Mouse (Mus musculus) heart, embryonic 15.5 days (tissue): ENCODE measurements around the gene Tstd2. TPM values are rescaled to one million over a fixed set of nuclear protein-coding genes. Genes with fewer than 3 reads are reported as not detected.

Experiments
- ATAC-seq: fragments of 200-750 bp; cut with Nextera tagmentation; replicated peaks from 2 replicates; pipeline ENCODE4 v1.8.0; 2017; ENCODE audit warnings: low read depth, moderate TSS enrichment; ENCODE audit not compliant: insufficient number of reproducible peaks, insufficient read depth, low FRiP score
- H3K27ac ChIP-seq: fragments of 300-500 bp; sonication (generic); 2 replicates; pipeline ENCODE4 v1.5.1; 2015; ENCODE audit warnings: mild to moderate bottlenecking, inconsistent platforms
- H3K27me3 ChIP-seq: fragments of 300-500 bp; sonication (generic); 2 replicates; pipeline ENCODE4 v1.6.1; 2015; ENCODE audit warnings: inconsistent platforms
- H3K36me3 ChIP-seq: fragments of 300-500 bp; sonication (generic); 2 replicates; pipeline ENCODE4 v1.6.1; 2015; ENCODE audit warnings: mild to moderate bottlenecking, inconsistent platforms
- H3K4me1 ChIP-seq: fragments of 300-500 bp; sonication (generic); replicated peaks from 2 replicates; pipeline ENCODE4 v1.6.1; 2015; ENCODE audit warnings: inconsistent platforms
- H3K4me2 ChIP-seq: fragments of 300-500 bp; sonication (generic); 2 replicates; pipeline ENCODE4 v1.6.1; 2015; ENCODE audit warnings: inconsistent platforms, mild to moderate bottlenecking, moderate library complexity
- H3K4me3 ChIP-seq: fragments of 300-500 bp; sonication (generic); 2 replicates; pipeline ENCODE4 v1.5.1; 2015; ENCODE audit warnings: mild to moderate bottlenecking, inconsistent platforms
- H3K9ac ChIP-seq: fragments of 300-500 bp; sonication (generic); 2 replicates; pipeline ENCODE4 v1.6.1; 2015; ENCODE audit warnings: mild to moderate bottlenecking, inconsistent platforms
- H3K9me3 ChIP-seq: fragments of 300-500 bp; sonication (generic); replicated peaks from 2 replicates; pipeline ENCODE4 v1.6.1; 2016; ENCODE audit warnings: inconsistent platforms
- WGBS: fragments of 180-500 bp; shearing (Covaris S2); methylation state at CpG from one replicate; pipeline ENCODE4 v1.1.7; 2015; ENCODE audit warnings: mixed read lengths; 5-methylcytosine and 5-hydroxymethylcytosine counted together
- polyA plus RNA-seq: library from polyadenylated mRNA; unstranded; fragments of >200 nt; fragmentation: Nextera tagmentation; extraction: Ambion mirVana; gene quantifications from 2 replicates; pipeline ENCODE4 v1.2.1, GENCODE M21; 2015

The Tstd2 gene
- polyA plus RNA-seq, 1 experiment from 2014 or later = 24.2 TPM

GRCm38 (mm10) chr4:46076892-46077291, 61.6 kb downstream of the Tstd2 start:
- 51% methylated on average over 2 of the region's 2 CpGs for WGBS
- Histone ChIP-seq H3K9me3 (no peaks in the 10 kb centered on the region), H3K4me3 (no peak overlapping the region), H3K27ac (0 out of 2 replicates have a peak overlapping the region, but pooled peaks have one; percentile 1), H3K4me2 (no peak overlapping the region), H3K36me3 (peaks cover 14% of the 10 kb centered on the region; the same call in 1 of the 2 replicates), H3K4me1 (peaks cover 48% of the 10 kb centered on the region), H3K9ac (no peak overlapping the region), H3K27me3 (no peaks in the 10 kb centered on the region)
- ATAC-seq = no peak

DNA sequence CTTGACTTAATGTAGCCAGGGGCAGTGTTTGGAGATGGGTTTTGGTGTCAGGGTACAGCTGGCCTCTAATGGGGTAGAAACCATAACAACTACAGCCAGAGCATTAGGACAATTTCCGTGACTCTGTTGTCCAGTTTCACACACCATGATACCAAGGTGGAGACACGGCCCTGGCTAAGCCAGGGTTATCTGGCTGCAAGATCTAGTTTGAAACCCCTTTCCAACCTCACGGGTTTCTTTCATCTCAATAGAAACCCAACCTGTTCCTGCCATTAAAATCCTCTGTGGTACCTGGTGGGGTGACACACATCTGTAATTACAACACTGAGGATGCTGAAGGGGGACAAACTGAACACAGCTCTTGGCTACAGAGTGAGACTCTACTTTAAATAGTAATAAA, 62.8 kb downstream of the Tstd2 start:
- WGBS = 80% methylated on average over 3 of the region's 3 CpGs
- Histone ChIP-seq H3K9ac (no peak overlapping the region), H3K9me3 (no peaks in the 10 kb centered on the region), H3K4me2 (no peak overlapping the region), H3K36me3 (peaks cover 14% of the 10 kb centered on the region; the same call in 1 of the 2 replicates), H3K27me3 (no peaks in the 10 kb centered on the region), H3K4me3 (no peak overlapping the region), H3K27ac (peak overlapping the region; percentile 1; the same call in 1 of the 2 replicates), H3K4me1 (peaks cover 48% of the 10 kb centered on the region)
- ATAC-seq = no peak

DNA sequence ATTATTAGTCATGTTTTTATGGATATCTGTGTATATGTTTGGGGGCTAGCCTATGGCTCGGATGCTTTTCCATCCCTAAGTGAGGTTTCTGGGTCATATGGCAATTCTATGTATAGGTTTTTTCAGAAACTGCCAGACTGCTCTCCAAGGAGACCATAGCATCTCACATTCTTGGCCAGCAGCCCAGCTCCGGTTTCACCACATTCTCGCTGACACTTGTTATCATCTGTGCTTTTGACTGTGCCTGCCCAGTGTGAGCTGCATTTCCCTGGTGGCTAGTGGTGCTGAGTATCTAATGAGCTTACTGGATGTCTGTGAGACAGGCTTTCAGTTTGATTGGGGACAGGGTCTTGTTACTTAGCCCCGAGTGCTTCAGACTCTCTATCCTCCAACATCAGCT, 64.8 kb downstream of the Tstd2 start:
- peaks cover 2% of the 10 kb centered on the region; the same call in 1 of the 2 replicates for H3K36me3 ChIP-seq

DNA sequence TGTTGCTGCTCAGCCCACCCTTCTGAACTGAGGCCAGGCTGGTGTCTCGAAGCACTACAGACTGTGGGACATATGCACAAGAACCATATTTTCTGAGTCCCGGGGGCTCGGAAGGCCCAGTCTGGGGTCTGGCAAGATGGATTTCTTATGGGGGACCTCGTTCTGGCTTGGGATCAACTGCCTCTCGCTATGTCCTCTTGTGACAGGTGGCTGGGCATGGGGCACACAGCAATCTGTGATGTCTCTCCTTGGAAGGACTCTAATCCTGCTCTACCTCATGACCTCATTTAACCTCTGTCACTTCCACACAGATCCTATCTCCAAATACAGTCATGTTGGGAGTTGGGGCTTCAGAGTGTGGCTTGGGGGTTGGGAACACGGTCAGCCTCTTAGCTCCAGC, 65.9 kb downstream of the Tstd2 start:
- Histone ChIP-seq H3K4me3 (no peak overlapping the region), H3K27me3 (no peaks in the 10 kb centered on the region), H3K9ac (no peak overlapping the region), H3K27ac (peak overlapping the region; percentile 81), H3K4me1 (peaks cover 59% of the 10 kb centered on the region), H3K9me3 (no peaks in the 10 kb centered on the region), H3K4me2 (no peak overlapping the region), H3K36me3 (peaks cover 6% of the 10 kb centered on the region; the same call in 1 of the 2 replicates)
- no peak for ATAC-seq
- WGBS = 53% methylated on average over 6 of the region's 6 CpGs

More for the DNA sequence above, 64.8 kb downstream of the Tstd2 start:
- no peak overlapping the region for H3K4me3 ChIP-seq
- H3K9me3 ChIP-seq = no peaks in the 10 kb centered on the region
- ATAC-seq = peak; percentile 77
- peak overlapping the region; percentile 81 for H3K27ac ChIP-seq
- WGBS = 14% methylated on average over 4 of the region's 4 CpGs
- peaks cover 48% of the 10 kb centered on the region for H3K4me1 ChIP-seq
- peak overlapping the region; percentile 40 for H3K4me2 ChIP-seq
- H3K27me3 ChIP-seq = no peaks in the 10 kb centered on the region
- H3K9ac ChIP-seq = no peak overlapping the region

GRCm38 (mm10) chr4:46069851-46070482, 68.5 kb downstream of the Tstd2 start:
- Histone ChIP-seq H3K36me3 (peaks cover 6% of the 10 kb centered on the region; the same call in 1 of the 2 replicates), H3K27ac (no peak overlapping the region), H3K4me3 (no peak overlapping the region), H3K9ac (no peak overlapping the region), H3K9me3 (no peaks in the 10 kb centered on the region), H3K4me2 (no peak overlapping the region), H3K27me3 (no peaks in the 10 kb centered on the region), H3K4me1 (peaks cover 70% of the 10 kb centered on the region)
- no peak for ATAC-seq
- WGBS = 79% methylated on average over 6 of the region's 6 CpGs

- Histone ChIP-seq H3K9ac (no peak overlapping the region), H3K36me3 (peaks cover 6% of the 10 kb centered on the region; the same call in 1 of the 2 replicates), H3K4me3 (no peak overlapping the region), H3K27me3 (no peaks in the 10 kb centered on the region), H3K9me3 (no peaks in the 10 kb centered on the region), H3K4me2 (no peak overlapping the region), H3K4me1 (peaks cover 72% of the 10 kb centered on the region), H3K27ac (no peak overlapping the region)
- ATAC-seq = no peak
- 50% methylated on average over 1 of the region's 1 CpGs for WGBS
Measured at GRCm38 (mm10) chr4:46068573-46068972, 69.9 kb downstream of the Tstd2 start.

GRCm38 (mm10) chr4:46068060-46068459, 70.4 kb downstream of the Tstd2 start:
- 51% methylated on average over 3 of the region's 3 CpGs for WGBS
- Histone ChIP-seq H3K27me3 (no peaks in the 10 kb centered on the region), H3K27ac (no peak overlapping the region), H3K9me3 (no peaks in the 10 kb centered on the region), H3K4me3 (no peak overlapping the region), H3K36me3 (peaks cover 10% of the 10 kb centered on the region; the same call in 1 of the 2 replicates), H3K4me1 (peaks cover 71% of the 10 kb centered on the region), H3K9ac (no peak overlapping the region), H3K4me2 (no peak overlapping the region)
- ATAC-seq = no peak

GRCm38 (mm10) chr4:46065695-46066340, 72.7 kb downstream of the Tstd2 start:
- no peak overlapping the region for H3K9ac ChIP-seq
- peaks cover 68% of the 10 kb centered on the region for H3K4me1 ChIP-seq
- peak overlapping the region; percentile 16; the same call in 1 of the 2 replicates for H3K4me2 ChIP-seq
- peak; percentile 51; the same call in 1 of the 2 replicates for ATAC-seq
- H3K27ac ChIP-seq = peak overlapping the region; percentile 80
- H3K4me3 ChIP-seq = no peak overlapping the region
- no peaks in the 10 kb centered on the region for H3K27me3 ChIP-seq
- WGBS = 23% methylated on average over 8 of the region's 8 CpGs
- peaks cover 17% of the 10 kb centered on the region; the same call in 1 of the 2 replicates for H3K36me3 ChIP-seq
- no peaks in the 10 kb centered on the region for H3K9me3 ChIP-seq

DNA sequence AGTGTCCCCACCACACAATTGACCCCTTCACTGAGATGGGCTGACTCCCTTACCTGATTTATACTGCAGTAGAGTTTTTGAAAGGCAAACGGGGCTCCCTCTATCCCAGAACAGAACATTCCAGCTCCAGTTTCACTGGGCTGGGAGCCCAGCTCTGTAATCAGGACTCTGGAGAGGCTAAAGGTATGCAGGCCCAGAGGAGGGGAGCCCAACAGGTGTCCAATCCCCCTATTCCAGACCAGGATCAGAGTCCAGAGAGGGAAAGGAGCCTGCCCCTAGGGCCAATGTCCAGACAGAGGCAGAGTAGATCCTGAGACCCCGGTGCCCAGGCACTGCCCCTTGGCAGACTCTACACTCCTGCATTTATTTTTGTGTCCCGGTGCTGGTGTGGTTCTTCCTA, 73.5 kb downstream of the Tstd2 start:
- Histone ChIP-seq H3K9ac (no peak overlapping the region), H3K9me3 (no peaks in the 10 kb centered on the region), H3K36me3 (peaks cover 17% of the 10 kb centered on the region; the same call in 1 of the 2 replicates), H3K27me3 (no peaks in the 10 kb centered on the region), H3K4me2 (peak overlapping the region; percentile 13), H3K4me1 (peaks cover 70% of the 10 kb centered on the region), H3K27ac (peak overlapping the region; percentile 80), H3K4me3 (no peak overlapping the region)
- WGBS = 50% methylated on average over 3 of the region's 3 CpGs
- peak; percentile 44 for ATAC-seq
